ENCODE assay signal across 14 mouse cellular contexts in the genomic region with DNA sequence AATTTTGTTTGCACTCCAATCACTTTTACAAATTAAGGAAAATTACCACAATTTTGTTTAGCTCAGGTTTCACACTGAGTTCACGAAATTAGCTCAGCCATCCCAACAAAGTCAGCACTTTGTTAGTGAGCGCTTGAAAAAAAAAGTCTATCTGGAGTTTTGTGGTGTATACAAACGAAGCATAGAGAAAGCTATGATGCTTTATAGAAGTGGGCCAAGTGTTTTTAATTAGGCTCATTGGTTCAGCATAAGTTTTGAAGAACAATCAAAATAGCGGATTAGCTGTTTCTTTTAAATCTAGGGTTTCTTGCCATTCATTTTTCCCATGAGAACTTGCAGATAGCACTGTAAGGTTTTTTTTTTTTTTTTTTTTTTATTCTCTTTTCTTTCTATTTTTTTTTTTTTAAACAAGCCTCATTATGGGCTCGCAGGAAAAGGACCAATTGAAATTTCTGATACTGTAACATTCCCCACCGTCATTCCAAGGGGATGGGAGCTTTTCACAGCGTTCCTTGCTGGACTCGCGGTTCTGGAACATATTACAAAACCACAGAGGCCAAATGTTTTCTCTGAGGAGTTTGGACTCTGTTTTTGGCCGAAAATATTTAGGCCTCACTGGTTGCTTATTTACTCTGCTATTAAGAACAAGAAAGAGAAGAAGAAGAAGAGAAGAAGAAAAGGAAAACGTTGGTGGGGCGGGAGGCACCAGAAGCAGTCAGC.
DNase-seq lines count a peak whose midpoint lies in the region; ATAC-seq and TF ChIP-seq lines count a peak whose summit lies in the region.
"Had no signal": no experiment of that assay in that cellular context is flagged by ENCODE, and none has a peak within 500 bp of the region (broad histone marks: within the 10 kb centered on the region; RNA-seq: fewer than 3 reads in every experiment).

No protein-coding gene starts in this region.

- intact Hi-C loops in gastrocnemius, postnatal 14 days (cut with DNase I; ENCODE audit: low total_unique reads): no loop called here
- intact Hi-C loops in gastrocnemius, postnatal 36 days (cut with DNase I): no loop called here

- 85% methylated on average over 12 of the region's 12 CpGs for WGBS in kidney, embryonic 14.5 days
- 32% methylated on average over 12 of the region's 12 CpGs for WGBS in embryonic facial prominence, embryonic 15.5 days

- H3K4me2 ChIP-seq in kidney, embryonic 14.5 days (replicated peaks; ENCODE audit: low read depth, low read length): no peak overlapping the region
- H3K4me2 ChIP-seq in embryonic facial prominence, embryonic 15.5 days (replicated peaks): no peak overlapping the region
- peak overlapping the region; percentile 76 for H3K4me2 ChIP-seq in myocyte (ENCODE audit: low read depth)
- H3K4me2 ChIP-seq: liver, embryonic 11.5 days had no signal

- no peak for ATAC-seq in kidney, embryonic 14.5 days (ENCODE audit: low FRiP score, low TSS enrichment)
- ATAC-seq in embryonic facial prominence, embryonic 15.5 days (ENCODE audit: insufficient number of reproducible peaks, low FRiP score, low TSS enrichment, low read depth): no peak

- no peaks in the 10 kb centered on the region for H3K9me3 ChIP-seq in kidney, embryonic 14.5 days (ENCODE audit: control insufficient read depth, low read length)
- no peaks in the 10 kb centered on the region for H3K9me3 ChIP-seq in embryonic facial prominence, embryonic 15.5 days (replicated peaks)
- H3K9me3 ChIP-seq: G1E had no signal

- no peak overlapping the region for H3ac ChIP-seq in myocyte (ENCODE audit: control insufficient read depth, insufficient read length)

- 0 out of 2 replicates have a peak, but pooled peaks cover 2% of the 10 kb centered on the region for H3K4me1 ChIP-seq in kidney, embryonic 14.5 days (ENCODE audit: control insufficient read depth, insufficient read depth, low read length)
- H3K4me1 ChIP-seq in embryonic facial prominence, embryonic 15.5 days: peaks cover 8% of the 10 kb centered on the region

- TF ChIP-seq CTCF in layer of hippocampus, adult 2 months (conservative IDR thresholded peaks at IDR 0.05): no peak

- no peaks in the 10 kb centered on the region for H3K79me2 ChIP-seq in myocyte (ENCODE audit: control insufficient read depth, insufficient read depth)

- H3K27me3 ChIP-seq in kidney, embryonic 14.5 days (ENCODE audit: control insufficient read depth, insufficient read depth, low read length): no peaks in the 10 kb centered on the region
- no peaks in the 10 kb centered on the region for H3K27me3 ChIP-seq in embryonic facial prominence, embryonic 15.5 days
- no peaks in the 10 kb centered on the region for H3K27me3 ChIP-seq in myocyte (ENCODE audit: control insufficient read depth, insufficient read depth, insufficient read length)

- no peak for TF ChIP-seq POLR2A in myocyte (IDR thresholded peaks at IDR 0.05; ENCODE audit: insufficient read length, low read depth)

- H3K4me3 ChIP-seq in kidney, embryonic 14.5 days (ENCODE audit: low read length): no peak overlapping the region
- no peak overlapping the region for H3K4me3 ChIP-seq in embryonic facial prominence, embryonic 15.5 days (replicated peaks)
- H3K4me3 ChIP-seq in myocyte: no peak overlapping the region
- no peak overlapping the region for H3K4me3 ChIP-seq in layer of hippocampus, adult 2 months
- H3K4me3 ChIP-seq: left cerebral cortex, adult 2 months; megakaryocyte, embryonic 14.5 days had no signal

- DNase-seq in gastrocnemius, postnatal 14 days: peak; percentile 12
- no peak for DNase-seq in gastrocnemius, postnatal 36 days
- peak; percentile 15 to 35 for DNase-seq in kidney, postnatal 36 days
- DNase-seq in frontal cortex, adult 2 months (ENCODE audit: extremely low spot score in 1 of 2, low spot score in 1 of 2): no peak
- DNase-seq in layer of hippocampus, adult 2 months (ENCODE audit: low spot score in 2 of 2): no peak
- DNase-seq: cerebellum, adult 11-12 months; thymus, postnatal 14 days had no signal

- no peak overlapping the region for H3K27ac ChIP-seq in kidney, embryonic 14.5 days (ENCODE audit: low read depth, low read length)
- peak overlapping the region; percentile 63 for H3K27ac ChIP-seq in embryonic facial prominence, embryonic 15.5 days (replicated peaks)
- H3K27ac ChIP-seq in layer of hippocampus, adult 2 months: no peak overlapping the region
- H3K27ac ChIP-seq: left cerebral cortex, adult 2 months had no signal

- H3K9ac ChIP-seq in kidney, embryonic 14.5 days (ENCODE audit: low read depth, low read length): no peak overlapping the region
- no peak overlapping the region for H3K9ac ChIP-seq in embryonic facial prominence, embryonic 15.5 days

- no peaks in the 10 kb centered on the region for H3K36me3 ChIP-seq in kidney, embryonic 14.5 days (ENCODE audit: control insufficient read depth, insufficient read depth, low read length)
- no peaks in the 10 kb centered on the region for H3K36me3 ChIP-seq in embryonic facial prominence, embryonic 15.5 days
- H3K36me3 ChIP-seq in myocyte (ENCODE audit: control insufficient read depth, insufficient read depth): no peaks in the 10 kb centered on the region
- H3K36me3 ChIP-seq: G1E had no signal

TF ChIP-seq in myocyte, 11 proteins besides CTCF, POLR2A, EP300 and RAD21:
- TF ChIP-seq TCF12 (IDR thresholded peaks at IDR 0.05; ENCODE audit: insufficient read depth, poor library complexity, severe bottlenecking) (no peak), REST (IDR thresholded peaks at IDR 0.05; ENCODE audit: insufficient read depth, insufficient read length) (no peak), USF1 (IDR thresholded peaks at IDR 0.05; ENCODE audit: low read depth) (no peak), MYOD1 (IDR thresholded peaks at IDR 0.05; ENCODE audit: control insufficient read depth in 1 of 3, insufficient read length in 2 of 3, low read depth in 2 of 3) (no peak), SRF (IDR thresholded peaks at IDR 0.05; ENCODE audit: control insufficient read depth, insufficient read length, low read depth) (no peak), MAX (IDR thresholded peaks at IDR 0.05; ENCODE audit: low read depth) (no peak), TCF3 (IDR thresholded peaks at IDR 0.05; ENCODE audit: insufficient read length, low read depth) (no peak), E2F4 (IDR thresholded peaks at IDR 0.05; ENCODE audit: insufficient read depth) (no peak), MYOG (IDR thresholded peaks at IDR 0.05; ENCODE audit: control insufficient read depth in 1 of 3, insufficient read depth in 1 of 3, insufficient read length in 2 of 3, low read depth in 2 of 3) (no peak), CEBPB (IDR thresholded peaks at IDR 0.05; ENCODE audit: insufficient read depth, poor library complexity, severe bottlenecking) (no peak), POLR2AphosphoS2 (IDR thresholded peaks at IDR 0.05; ENCODE audit: insufficient read length, low read depth) (no peak)

Comparison
In these comparisons a context has a peak if more than half of its experiments do, and no peak if none do; other contexts are left out.
1. DNase-seq: peak in gastrocnemius, postnatal 14 days (single experiment) and kidney, postnatal 36 days (2 of 2); none in gastrocnemius, postnatal 36 days (0 of 2), frontal cortex, adult 2 months (0 of 2) and layer of hippocampus, adult 2 months (0 of 2).